Mouse (Mus musculus) lung, adult 18-20 months (tissue): ENCODE data around the gene Nrp2.

Experiments
- DNase-seq, 2 experiments: peaks; one replicate each; pipeline ENCODE4 v3.0.0; 2022; ENCODE audit warnings: mixed read lengths in 2 of 2

Gene Nrp2

DNA sequence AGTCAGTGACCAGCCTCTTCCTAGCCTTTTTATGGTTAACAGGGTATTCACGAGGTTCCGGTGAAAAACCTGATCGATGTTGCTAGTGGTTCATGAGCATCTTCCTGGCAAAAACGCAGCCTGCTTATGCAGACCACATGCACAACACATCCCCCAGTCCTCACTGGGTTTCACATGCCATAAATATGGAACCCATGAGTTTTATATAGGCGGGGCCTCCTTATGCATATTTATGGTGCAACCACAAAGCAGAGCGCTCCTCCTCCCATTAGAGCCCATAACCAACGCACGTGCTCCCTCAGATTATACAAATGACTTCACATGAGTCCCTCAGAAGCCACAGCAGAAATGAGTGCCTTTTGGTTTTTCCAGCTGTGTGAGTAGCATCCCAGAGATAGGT lies 49.0 kb downstream of the Nrp2 start:
- no peak for DNase-seq

DNA sequence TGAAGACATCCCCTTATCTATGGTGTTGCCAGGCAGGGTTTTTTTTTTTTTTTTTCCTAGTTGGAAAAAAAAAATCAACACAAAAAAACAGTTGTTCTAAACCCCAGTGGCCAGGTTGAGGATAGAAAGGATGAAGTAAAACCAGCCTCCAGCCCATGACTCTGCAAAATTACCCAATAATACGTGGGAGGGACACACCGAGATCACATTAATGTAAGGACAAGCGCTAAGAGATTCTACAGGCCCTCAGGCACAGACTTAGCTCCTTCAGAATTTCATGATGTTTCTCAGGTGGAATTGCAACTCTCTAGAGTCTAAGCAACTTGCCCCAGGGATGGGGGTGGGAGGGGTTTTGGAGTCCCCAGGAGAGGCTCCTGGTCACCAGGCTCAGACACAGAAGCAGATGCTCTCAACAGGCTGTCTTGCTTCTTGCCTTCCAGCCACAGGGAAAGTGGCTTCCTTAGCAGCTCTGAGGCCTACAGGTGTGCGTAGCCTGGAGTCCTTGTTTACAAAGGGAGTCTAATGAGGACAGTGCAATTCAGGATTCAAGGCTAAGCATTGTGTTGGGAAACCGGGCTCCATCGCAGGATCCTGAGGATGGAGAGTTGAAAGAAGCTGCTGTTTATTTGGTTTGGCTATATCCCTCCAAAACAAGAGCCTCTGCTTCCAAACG lies 49.7 kb downstream of the Nrp2 start:
- no peak for DNase-seq

DNA sequence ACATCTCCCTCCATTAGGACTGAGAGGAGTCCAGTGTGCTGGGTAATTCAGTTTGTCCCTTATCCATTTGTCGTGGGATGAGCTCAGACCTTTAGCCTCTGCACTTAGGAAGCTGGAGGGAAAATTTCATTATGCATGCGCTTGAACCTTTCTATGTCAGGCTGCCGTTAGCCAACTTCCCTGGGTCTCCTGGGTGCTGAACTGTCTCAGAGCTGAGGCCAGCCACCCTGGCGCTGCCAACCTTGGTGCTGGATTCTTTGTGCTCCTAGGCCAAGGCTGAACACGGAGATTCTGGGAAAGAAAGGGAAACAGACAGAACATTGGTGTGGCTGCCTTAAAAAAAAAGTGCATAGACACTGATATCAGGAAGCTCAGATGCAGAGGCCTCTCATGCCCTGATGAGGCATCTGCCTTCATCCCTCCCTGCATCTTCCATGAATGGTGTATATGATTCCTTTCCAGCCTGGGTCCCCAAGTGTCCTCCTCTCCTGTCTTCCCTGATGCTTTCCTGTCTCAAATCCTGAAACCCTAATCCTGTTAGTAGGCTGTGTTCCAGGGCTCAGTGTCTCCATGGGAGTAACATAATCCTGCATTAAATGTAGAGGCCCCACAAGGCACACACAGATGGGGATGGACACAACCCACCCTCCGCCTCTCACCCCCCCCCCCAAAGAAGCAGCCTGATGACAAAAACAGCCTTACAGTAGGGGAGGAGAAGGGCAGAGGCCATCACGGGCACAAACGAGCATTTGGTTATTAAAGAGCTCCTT lies 51.2 kb downstream of the Nrp2 start:
- no peak for DNase-seq

GRCm38 (mm10) chr1:62760086-62760485 lies 57.0 kb downstream of the Nrp2 start:
- peak in 1 of 2 experiments; percentile 32 for DNase-seq

DNA sequence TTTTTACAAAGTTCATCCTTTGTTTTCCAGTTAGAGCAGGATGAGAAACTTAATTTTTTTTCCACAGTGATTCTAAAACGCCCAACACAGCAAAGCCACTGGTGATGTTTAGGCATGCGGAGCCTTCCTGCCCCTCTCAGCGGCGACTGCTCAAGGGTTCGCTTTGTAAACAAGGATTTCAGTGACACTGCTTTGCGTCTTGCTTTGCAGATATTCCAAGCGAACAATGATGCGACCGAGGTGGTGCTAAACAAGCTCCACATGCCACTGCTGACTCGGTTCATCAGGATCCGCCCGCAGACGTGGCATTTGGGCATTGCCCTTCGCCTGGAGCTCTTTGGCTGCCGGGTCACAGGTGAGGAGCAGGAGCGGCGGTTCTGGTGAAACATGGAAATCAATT lies 57.5 kb downstream of the Nrp2 start:
- no peak for DNase-seq

DNA sequence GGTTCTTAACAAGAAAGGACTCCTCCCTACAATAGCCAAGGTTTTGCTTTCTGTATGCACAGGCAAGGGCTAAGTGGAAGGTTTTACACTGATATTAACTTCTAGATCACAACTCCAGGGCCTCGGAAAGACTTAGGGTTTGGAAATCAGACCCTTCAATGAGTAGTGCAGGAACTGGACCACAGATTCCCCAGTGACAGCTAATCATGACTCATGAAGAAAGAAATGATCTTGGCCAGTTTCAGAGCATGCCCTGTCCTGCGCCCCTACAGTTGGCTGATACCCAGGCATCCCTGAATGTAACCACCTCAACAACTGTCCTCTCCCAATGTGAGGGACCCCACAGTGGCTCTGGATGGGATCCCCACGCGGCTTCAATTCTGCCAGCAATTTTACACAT lies 60.7 kb downstream of the Nrp2 start:
- DNase-seq = no peak

GRCm38 (mm10) chr1:62765171-62765570 lies 62.1 kb downstream of the Nrp2 start:
- no peak for DNase-seq

GRCm38 (mm10) chr1:62766766-62767165 lies 63.7 kb downstream of the Nrp2 start:
- DNase-seq = peak in 1 of 2 experiments; percentile 40

GRCm38 (mm10) chr1:62767611-62768010 lies 64.5 kb downstream of the Nrp2 start:
- DNase-seq = no peak

GRCm38 (mm10) chr1:62770576-62770975 lies 67.5 kb downstream of the Nrp2 start:
- peak in 1 of 2 experiments; percentile 58 for DNase-seq

GRCm38 (mm10) chr1:62772391-62772790 lies 69.3 kb downstream of the Nrp2 start:
- DNase-seq = no peak

GRCm38 (mm10) chr1:62773105-62773920 lies 70.2 kb downstream of the Nrp2 start:
- DNase-seq = no peak

- DNase-seq = no peak
Measured at GRCm38 (mm10) chr1:62773921-62774191, 70.8 kb downstream of the Nrp2 start.

GRCm38 (mm10) chr1:62774288-62775218 lies 71.5 kb downstream of the Nrp2 start:
- no peak for DNase-seq

- DNase-seq = no peak
Measured at GRCm38 (mm10) chr1:62777320-62778235, 74.5 kb downstream of the Nrp2 start.

- no peak for DNase-seq
Measured at GRCm38 (mm10) chr1:62778910-62779309, 75.8 kb downstream of the Nrp2 start.

DNA sequence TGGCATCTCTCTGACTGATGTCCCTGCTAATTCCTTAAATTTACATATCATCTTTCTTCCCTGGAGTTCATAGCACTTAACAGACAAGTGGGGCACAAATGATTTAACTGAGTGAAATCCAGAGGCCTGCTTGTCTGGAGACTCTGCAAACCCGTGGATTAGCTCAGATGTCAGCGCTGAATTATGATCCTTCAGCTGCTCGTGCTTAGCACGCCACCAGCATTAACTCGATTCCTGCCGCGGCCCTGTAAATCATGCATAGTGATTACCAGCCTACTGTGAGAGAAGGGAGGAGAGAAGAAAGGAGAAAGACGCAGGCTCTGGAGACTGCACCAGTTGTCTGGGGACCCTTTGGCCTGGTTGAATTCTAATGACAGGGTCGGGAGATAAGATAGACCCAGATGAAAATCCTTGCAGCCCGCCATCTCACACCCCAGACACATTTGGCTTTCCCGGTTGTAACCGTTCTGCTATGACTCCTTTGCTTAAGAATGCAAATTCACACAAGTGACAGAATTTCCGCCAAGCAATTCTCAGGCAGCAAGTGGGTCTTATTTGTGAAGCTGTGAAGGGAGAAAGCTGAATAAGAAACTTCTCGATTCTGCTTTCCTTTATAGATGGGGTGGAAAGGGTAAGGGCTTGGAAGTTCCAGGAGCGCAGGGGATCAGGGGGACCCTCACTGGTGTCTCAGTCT lies 77.1 kb downstream of the Nrp2 start:
- no peak for DNase-seq

DNA sequence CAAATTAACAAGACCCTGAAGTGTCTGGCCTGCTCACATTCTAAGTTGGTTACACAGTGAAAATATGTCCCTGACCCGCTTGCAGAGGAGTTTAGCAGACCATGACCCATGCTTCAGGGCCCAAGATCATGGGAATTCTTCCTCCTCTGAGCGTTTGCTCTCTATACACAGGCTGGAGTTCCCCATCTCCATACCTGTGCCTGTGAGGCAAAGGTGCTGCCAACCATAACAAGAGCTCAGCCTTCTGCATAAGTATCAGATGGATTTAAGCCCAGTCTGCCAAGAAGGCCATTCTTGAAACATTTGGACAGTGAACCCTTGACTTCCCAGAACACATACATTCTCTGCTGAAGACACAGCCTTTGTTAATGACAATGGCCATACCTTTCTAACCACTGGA lies 79.1 kb downstream of the Nrp2 start:
- DNase-seq = no peak

DNA sequence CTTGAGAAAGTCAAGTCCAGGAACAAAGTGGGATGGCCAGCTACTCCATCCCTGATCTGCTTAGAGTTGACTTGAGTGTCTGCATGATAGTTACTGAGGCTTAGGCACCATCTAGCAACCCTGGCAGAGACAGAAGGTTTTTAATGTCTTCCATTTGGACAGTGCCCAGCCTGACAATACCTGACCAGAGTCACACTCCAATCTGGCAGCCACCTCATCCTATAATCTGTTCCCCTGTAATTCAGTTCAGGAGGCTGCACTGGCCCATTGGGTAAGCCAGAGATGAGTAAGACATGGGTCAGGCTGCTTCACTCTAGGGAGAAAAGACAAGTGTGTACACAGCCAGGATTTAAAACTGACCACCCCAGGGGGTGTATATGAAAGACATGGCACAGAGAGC lies 79.5 kb downstream of the Nrp2 start:
- no peak for DNase-seq

- peak in 1 of 2 experiments; percentile 40 for DNase-seq
Measured at GRCm38 (mm10) chr1:62783354-62784083, 80.4 kb downstream of the Nrp2 start.
